Mouse (Mus musculus): ENCODE measurements at regions not wholly inside any gene's neighbourhood (a gene's known extent, or its start where the extent isn't known, plus 50 kb on each side); places are given as distances from the start of the nearest gene placed in this dataset.

GRCm38 (mm10) chr13:44329701-44330100, 399.6 kb upstream of the Jarid2 start:
- H3K4me2 ChIP-seq (replicated peaks; ENCODE audit: low read depth, low read length): no peak overlapping the region
- ATAC-seq (ENCODE audit: low FRiP score, low TSS enrichment): no peak; the same call in 1 of the 2 replicates
- H3K36me3 ChIP-seq (ENCODE audit: insufficient read depth, low read length): no peaks in the 10 kb centered on the region
- H3K9me3 ChIP-seq (ENCODE audit: low read length): no peaks in the 10 kb centered on the region
- H3K4me3 ChIP-seq (ENCODE audit: low read length): no peak overlapping the region
- no peaks in the 10 kb centered on the region for H3K27me3 ChIP-seq (ENCODE audit: insufficient read depth, low read length)
- H3K27ac ChIP-seq (ENCODE audit: low read length): no peak overlapping the region
- peaks cover 5% of the 10 kb centered on the region; the same call in 1 of the 2 replicates for H3K4me1 ChIP-seq (ENCODE audit: insufficient read depth, low read length)
- WGBS: 43% methylated on average over 10 of the region's 10 CpGs
- H3K9ac ChIP-seq (replicated peaks; ENCODE audit: low read length): no peak overlapping the region

GRCm38 (mm10) chr13:44332716-44333240, 396.5 kb upstream of the Jarid2 start:
- ATAC-seq (ENCODE audit: low FRiP score, low TSS enrichment): no peak
- peaks cover 5% of the 10 kb centered on the region; the same call in 1 of the 2 replicates for H3K4me1 ChIP-seq (ENCODE audit: insufficient read depth, low read length)
- H3K9ac ChIP-seq (replicated peaks; ENCODE audit: low read length): no peak overlapping the region
- H3K4me3 ChIP-seq (ENCODE audit: low read length): no peak overlapping the region
- H3K27me3 ChIP-seq (ENCODE audit: insufficient read depth, low read length): no peaks in the 10 kb centered on the region
- H3K27ac ChIP-seq (ENCODE audit: low read length): no peak overlapping the region
- 74% methylated on average over 11 of the region's 11 CpGs for WGBS
- H3K4me2 ChIP-seq (replicated peaks; ENCODE audit: low read depth, low read length): no peak overlapping the region
- peaks cover 4% of the 10 kb centered on the region; the same call in 1 of the 2 replicates for H3K9me3 ChIP-seq (ENCODE audit: low read length)
- no peaks in the 10 kb centered on the region for H3K36me3 ChIP-seq (ENCODE audit: insufficient read depth, low read length)

GRCm38 (mm10) chr13:44339061-44339741, 390.1 kb upstream of the Jarid2 start:
- H3K4me3 ChIP-seq (ENCODE audit: low read length): no peak overlapping the region
- no peak overlapping the region for H3K4me2 ChIP-seq (replicated peaks; ENCODE audit: low read depth, low read length)
- H3K9ac ChIP-seq (replicated peaks; ENCODE audit: low read length): no peak overlapping the region
- no peaks in the 10 kb centered on the region for H3K27me3 ChIP-seq (ENCODE audit: insufficient read depth, low read length)
- H3K27ac ChIP-seq (ENCODE audit: low read length): no peak overlapping the region
- WGBS: 31% methylated on average over 6 of the region's 6 CpGs
- H3K36me3 ChIP-seq (ENCODE audit: insufficient read depth, low read length): no peaks in the 10 kb centered on the region
- peaks cover 4% of the 10 kb centered on the region; the same call in 1 of the 2 replicates for H3K9me3 ChIP-seq (ENCODE audit: low read length)
- no peak for ATAC-seq (ENCODE audit: low FRiP score, low TSS enrichment)
- H3K4me1 ChIP-seq (ENCODE audit: insufficient read depth, low read length): peaks cover 7% of the 10 kb centered on the region; the same call in 1 of the 2 replicates

- Histone ChIP-seq H3K4me2 (replicated peaks; ENCODE audit: low read depth, low read length) (no peak overlapping the region), H3K4me1 (ENCODE audit: insufficient read depth, low read length) (0 out of 2 replicates have a peak, but pooled peaks cover 7% of the 10 kb centered on the region), H3K27me3 (ENCODE audit: insufficient read depth, low read length) (no peaks in the 10 kb centered on the region), H3K9ac (replicated peaks; ENCODE audit: low read length) (no peak overlapping the region), H3K4me3 (ENCODE audit: low read length) (no peak overlapping the region), H3K36me3 (ENCODE audit: insufficient read depth, low read length) (0 out of 2 replicates have a peak, but pooled peaks cover 3% of the 10 kb centered on the region), H3K27ac (ENCODE audit: low read length) (no peak overlapping the region), H3K9me3 (ENCODE audit: low read length) (peaks cover 5% of the 10 kb centered on the region)
- no peak for ATAC-seq (ENCODE audit: low FRiP score, low TSS enrichment)
- 82% methylated on average over 6 of the region's 6 CpGs for WGBS
Measured at GRCm38 (mm10) chr13:44345094-44345493, 384.2 kb upstream of the Jarid2 start.

GRCm38 (mm10) chr13:44346636-44347035, 382.6 kb upstream of the Jarid2 start:
- H3K4me1 ChIP-seq (ENCODE audit: insufficient read depth, low read length): 0 out of 2 replicates have a peak, but pooled peaks cover 7% of the 10 kb centered on the region
- no peak for ATAC-seq (ENCODE audit: low FRiP score, low TSS enrichment)

GRCm38 (mm10) chr13:44347662-44348061, 381.6 kb upstream of the Jarid2 start:
- H3K9me3 ChIP-seq (ENCODE audit: low read length): peaks cover 8% of the 10 kb centered on the region
- 16% methylated on average over 9 of the region's 9 CpGs for WGBS
- H3K9ac ChIP-seq (replicated peaks; ENCODE audit: low read length): no peak overlapping the region
- 0 out of 2 replicates have a peak, but pooled peaks cover 7% of the 10 kb centered on the region for H3K4me1 ChIP-seq (ENCODE audit: insufficient read depth, low read length)
- peak; percentile 39; the same call in 1 of the 2 replicates for ATAC-seq (ENCODE audit: low FRiP score, low TSS enrichment)
- H3K27ac ChIP-seq (ENCODE audit: low read length): peak overlapping the region; percentile 35
- no peak overlapping the region for H3K4me2 ChIP-seq (replicated peaks; ENCODE audit: low read depth, low read length)
- H3K27me3 ChIP-seq (ENCODE audit: insufficient read depth, low read length): no peaks in the 10 kb centered on the region
- H3K36me3 ChIP-seq (ENCODE audit: insufficient read depth, low read length): 0 out of 2 replicates have a peak, but pooled peaks cover 3% of the 10 kb centered on the region
- H3K4me3 ChIP-seq (ENCODE audit: low read length): no peak overlapping the region

More at GRCm38 (mm10) chr13:44346636-44347035, 382.6 kb upstream of the Jarid2 start:
- H3K27ac ChIP-seq (ENCODE audit: low read length): 0 out of 2 replicates have a peak overlapping the region, but pooled peaks have one; percentile 36
- H3K4me3 ChIP-seq (ENCODE audit: low read length): no peak overlapping the region
- H3K27me3 ChIP-seq (ENCODE audit: insufficient read depth, low read length): no peaks in the 10 kb centered on the region
- 71% methylated on average over 4 of the region's 4 CpGs for WGBS
- no peak overlapping the region for H3K9ac ChIP-seq (replicated peaks; ENCODE audit: low read length)
- 0 out of 2 replicates have a peak, but pooled peaks cover 3% of the 10 kb centered on the region for H3K36me3 ChIP-seq (ENCODE audit: insufficient read depth, low read length)
- H3K4me2 ChIP-seq (replicated peaks; ENCODE audit: low read depth, low read length): no peak overlapping the region
- H3K9me3 ChIP-seq (ENCODE audit: low read length): peaks cover 8% of the 10 kb centered on the region

GRCm38 (mm10) chr13:44353899-44354298, 375.4 kb upstream of the Jarid2 start:
- peak; percentile 73; the same call in 1 of the 2 replicates for ATAC-seq (ENCODE audit: low FRiP score, low TSS enrichment)

GRCm38 (mm10) chr13:44355771-44356221, 373.5 kb upstream of the Jarid2 start:
- ATAC-seq (ENCODE audit: low FRiP score, low TSS enrichment): no peak
- H3K4me2 ChIP-seq (replicated peaks; ENCODE audit: low read depth, low read length): 0 out of 2 replicates have a peak overlapping the region, but pooled peaks have one; percentile 8
- H3K36me3 ChIP-seq (ENCODE audit: insufficient read depth, low read length): no peaks in the 10 kb centered on the region
- H3K4me3 ChIP-seq (ENCODE audit: low read length): no peak overlapping the region
- no peaks in the 10 kb centered on the region for H3K27me3 ChIP-seq (ENCODE audit: insufficient read depth, low read length)
- WGBS: 11% methylated on average over 12 of the region's 12 CpGs
- H3K4me1 ChIP-seq (ENCODE audit: insufficient read depth, low read length): peaks cover 44% of the 10 kb centered on the region
- no peaks in the 10 kb centered on the region for H3K9me3 ChIP-seq (ENCODE audit: low read length)
- peak overlapping the region; percentile 1; the same call in 1 of the 2 replicates for H3K27ac ChIP-seq (ENCODE audit: low read length)
- H3K9ac ChIP-seq (replicated peaks; ENCODE audit: low read length): no peak overlapping the region

More at GRCm38 (mm10) chr13:44353899-44354298, 375.4 kb upstream of the Jarid2 start:
- H3K36me3 ChIP-seq (ENCODE audit: insufficient read depth, low read length): 0 out of 2 replicates have a peak, but pooled peaks cover 3% of the 10 kb centered on the region
- no peak overlapping the region for H3K4me3 ChIP-seq (ENCODE audit: low read length)
- WGBS: 9% methylated on average over 9 of the region's 9 CpGs
- H3K4me1 ChIP-seq (ENCODE audit: insufficient read depth, low read length): peaks cover 30% of the 10 kb centered on the region
- peaks cover 8% of the 10 kb centered on the region for H3K9me3 ChIP-seq (ENCODE audit: low read length)
- H3K27me3 ChIP-seq (ENCODE audit: insufficient read depth, low read length): no peaks in the 10 kb centered on the region
- H3K27ac ChIP-seq (ENCODE audit: low read length): peak overlapping the region; percentile 49
- peak overlapping the region; percentile 23 for H3K9ac ChIP-seq (replicated peaks; ENCODE audit: low read length)
- H3K4me2 ChIP-seq (replicated peaks; ENCODE audit: low read depth, low read length): peak overlapping the region; percentile 24; the same call in 1 of the 2 replicates

- Histone ChIP-seq H3K36me3 (ENCODE audit: insufficient read depth, low read length) (no peaks in the 10 kb centered on the region), H3K4me1 (ENCODE audit: insufficient read depth, low read length) (peaks cover 45% of the 10 kb centered on the region), H3K27me3 (ENCODE audit: insufficient read depth, low read length) (no peaks in the 10 kb centered on the region), H3K27ac (ENCODE audit: low read length) (no peak overlapping the region), H3K9ac (replicated peaks; ENCODE audit: low read length) (no peak overlapping the region), H3K4me2 (replicated peaks; ENCODE audit: low read depth, low read length) (no peak overlapping the region), H3K4me3 (ENCODE audit: low read length) (no peak overlapping the region), H3K9me3 (ENCODE audit: low read length) (no peaks in the 10 kb centered on the region)
- WGBS: 60% methylated on average over 11 of the region's 11 CpGs
- ATAC-seq (ENCODE audit: low FRiP score, low TSS enrichment): no peak
Measured at GRCm38 (mm10) chr13:44356981-44357380, 372.3 kb upstream of the Jarid2 start.

Data from kidney, embryonic 16.5 days (tissue).